Mouse (Mus musculus): ENCODE data around the gene Ppp2r5d. TPM values are rescaled to one million over a fixed set of nuclear protein-coding genes. Genes with fewer than 3 reads are reported as not detected.

Ppp2r5d gene
- total RNA-seq, 2 experiments from 2014 or later: 91.8 to 94.1 TPM

DNA sequence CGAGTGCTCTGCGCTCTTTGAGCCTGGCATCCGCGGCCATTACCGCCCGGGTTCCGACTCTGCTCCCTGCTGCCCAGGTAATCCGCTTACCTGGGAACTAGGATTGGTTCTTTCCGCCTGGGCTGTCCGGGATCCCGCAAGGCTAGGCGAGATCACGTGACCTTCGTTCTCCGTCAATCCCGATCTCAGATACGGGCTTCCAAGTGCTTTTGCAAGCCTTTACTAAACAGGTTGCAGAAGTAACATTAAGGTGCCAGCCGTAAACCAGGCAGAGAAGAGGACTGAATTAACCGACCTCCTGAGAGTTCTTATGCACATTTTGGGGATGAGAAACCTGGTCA, 58.6 kb downstream of the Ppp2r5d start:
- DNase-seq (ENCODE audit: low spot score in 2 of 2): no peak

DNA sequence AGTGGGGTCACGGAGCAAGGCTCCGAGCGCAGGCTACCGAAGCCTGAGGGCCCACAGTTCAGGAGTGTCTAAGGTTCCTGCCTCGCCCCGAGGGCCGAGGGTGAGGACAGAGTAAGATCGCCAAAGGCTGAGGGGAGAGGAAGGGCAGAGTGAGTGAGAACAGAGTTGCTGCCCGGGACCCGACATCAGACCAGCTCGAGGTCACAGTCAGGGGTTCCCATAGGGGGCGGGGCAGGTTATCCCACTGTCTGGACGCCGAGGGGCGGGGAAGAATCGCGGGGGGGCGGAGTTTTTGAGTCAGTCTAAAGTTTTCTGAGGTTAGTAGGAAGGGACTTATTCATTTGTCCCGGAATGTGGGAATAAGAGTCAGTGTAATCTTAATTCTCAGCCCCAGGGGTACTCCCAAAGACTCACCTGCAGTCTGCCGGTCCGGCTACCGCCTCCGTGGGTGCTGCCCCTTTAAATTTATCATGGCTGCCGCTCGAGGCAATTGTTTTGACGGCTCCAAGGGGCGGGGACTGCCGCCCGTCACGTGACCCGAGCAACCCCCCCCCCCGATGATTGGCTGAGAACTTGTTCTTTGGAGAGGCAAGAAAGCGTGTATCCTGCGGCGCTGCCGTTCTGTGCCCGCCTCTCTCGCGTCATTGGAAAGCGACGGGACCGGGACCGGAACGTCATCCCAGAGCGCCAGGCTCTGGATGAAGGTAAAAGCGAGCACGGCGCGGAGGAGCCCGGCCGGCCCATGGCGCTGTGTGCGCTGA, 59.2 kb downstream of the Ppp2r5d start, which contains the start of the genes Klc4 and Mrpl2:
Gene Klc4, minus strand, starts transcription at position 462 of the 761 bp plus-strand sequence.
Gene Mrpl2, plus strand, starts transcription at position 669 of the 761 bp plus-strand sequence.
- peak; percentile 99 to 100 for DNase-seq (ENCODE audit: low spot score in 2 of 2)

DNA sequence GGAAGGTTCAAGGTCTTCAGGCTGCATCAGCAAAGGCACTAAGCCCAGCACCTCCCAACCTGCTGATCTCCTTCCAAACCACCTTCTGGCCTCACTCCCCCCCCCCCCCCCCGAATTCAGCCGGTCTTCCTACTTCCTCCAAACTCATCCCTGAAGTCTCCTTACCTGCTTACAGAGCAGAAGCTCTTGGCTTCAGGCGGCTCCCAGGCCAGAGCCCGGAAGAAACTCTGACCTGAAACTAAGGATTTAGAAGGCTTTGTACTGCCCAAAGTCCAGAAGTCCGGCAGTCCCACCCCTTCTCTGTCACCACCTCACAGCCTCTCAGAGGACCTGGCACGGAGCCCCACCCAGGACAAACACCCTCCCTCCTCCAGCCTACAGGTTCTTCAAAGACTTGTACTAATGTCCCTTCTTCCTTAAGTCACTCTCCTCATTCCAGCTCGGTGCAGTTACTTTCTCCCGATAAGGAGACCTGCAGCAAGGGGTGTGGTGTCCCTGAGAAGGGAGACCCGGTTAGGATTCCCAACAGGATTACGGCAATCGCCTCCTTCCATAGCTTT, 59.9 kb downstream of the Ppp2r5d start:
- DNase-seq (ENCODE audit: low spot score in 2 of 2): peak in 1 of 2 experiments; percentile 47

DNA sequence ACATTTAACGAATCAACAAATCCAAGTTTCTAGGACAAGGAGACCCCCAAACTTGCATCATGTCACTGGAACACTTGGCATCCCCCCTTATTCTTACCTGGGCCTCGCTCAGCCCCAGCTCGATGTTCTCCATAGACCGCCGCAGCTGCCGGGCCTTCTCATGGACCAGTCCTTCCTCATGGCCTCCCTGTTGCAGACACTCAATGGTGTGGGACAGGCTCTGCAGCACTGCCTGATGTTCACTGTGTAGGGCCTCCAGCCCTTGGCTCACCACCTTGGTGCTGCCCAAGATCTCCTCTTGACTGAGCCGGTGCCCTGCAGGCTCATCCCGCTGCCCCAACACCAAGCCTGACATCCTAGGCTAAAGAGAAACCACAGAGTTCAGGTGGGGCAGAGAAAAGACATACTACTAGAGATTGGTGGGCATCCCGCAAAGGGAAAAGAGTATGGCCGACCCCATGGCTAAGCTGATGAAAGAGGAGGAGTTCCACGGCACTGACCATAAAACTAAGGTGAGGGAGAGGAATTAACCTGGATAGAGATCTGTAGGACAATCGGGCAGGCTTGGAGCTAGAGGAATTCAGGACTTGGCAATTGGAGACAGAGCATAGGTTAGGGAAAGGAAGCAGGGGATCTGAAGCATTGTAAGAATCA, 60.6 kb downstream of the Ppp2r5d start:
- DNase-seq (ENCODE audit: low spot score in 2 of 2): no peak

DNA sequence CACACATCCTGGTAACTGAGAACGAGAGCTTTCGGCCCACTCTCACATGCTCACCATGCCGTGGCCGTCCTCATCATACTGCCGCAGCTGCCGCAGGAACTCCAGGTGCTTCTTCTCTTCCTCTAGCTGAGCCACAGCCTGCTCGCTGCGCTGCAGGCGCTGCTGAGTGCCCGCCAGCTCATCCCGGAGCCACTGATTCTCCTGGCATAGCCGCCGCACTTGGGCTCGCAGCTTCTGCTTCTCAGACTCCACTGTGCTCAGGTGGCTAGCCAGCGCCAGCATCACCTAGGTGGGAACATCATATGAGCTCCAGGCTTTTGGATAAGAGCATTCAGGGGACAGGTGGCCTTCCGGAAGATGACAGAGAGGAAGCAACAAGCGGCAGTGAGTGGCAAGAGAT, 62.9 kb downstream of the Ppp2r5d start:
- no peak for DNase-seq (ENCODE audit: low spot score in 2 of 2)

DNA sequence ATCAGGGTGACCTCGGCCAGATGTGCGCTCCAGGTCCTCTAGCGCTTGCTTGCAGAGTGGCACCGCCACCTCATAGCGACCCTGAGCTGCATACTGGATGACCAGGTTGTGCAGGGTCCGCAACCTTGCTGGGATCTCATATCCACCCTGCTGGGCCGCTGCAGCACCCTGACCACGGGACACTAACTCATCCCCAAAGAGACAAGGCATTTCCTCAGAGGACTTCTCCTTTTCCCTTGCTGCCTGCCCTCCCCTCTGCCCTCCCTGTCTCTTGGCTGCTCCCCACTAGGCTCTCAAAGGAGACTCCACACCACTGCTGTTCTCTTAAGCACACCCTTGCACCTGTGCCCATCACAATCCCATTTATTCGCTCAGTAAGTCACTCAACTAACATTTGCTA, 65.0 kb downstream of the Ppp2r5d start:
- DNase-seq (ENCODE audit: low spot score in 2 of 2): no peak

DNA sequence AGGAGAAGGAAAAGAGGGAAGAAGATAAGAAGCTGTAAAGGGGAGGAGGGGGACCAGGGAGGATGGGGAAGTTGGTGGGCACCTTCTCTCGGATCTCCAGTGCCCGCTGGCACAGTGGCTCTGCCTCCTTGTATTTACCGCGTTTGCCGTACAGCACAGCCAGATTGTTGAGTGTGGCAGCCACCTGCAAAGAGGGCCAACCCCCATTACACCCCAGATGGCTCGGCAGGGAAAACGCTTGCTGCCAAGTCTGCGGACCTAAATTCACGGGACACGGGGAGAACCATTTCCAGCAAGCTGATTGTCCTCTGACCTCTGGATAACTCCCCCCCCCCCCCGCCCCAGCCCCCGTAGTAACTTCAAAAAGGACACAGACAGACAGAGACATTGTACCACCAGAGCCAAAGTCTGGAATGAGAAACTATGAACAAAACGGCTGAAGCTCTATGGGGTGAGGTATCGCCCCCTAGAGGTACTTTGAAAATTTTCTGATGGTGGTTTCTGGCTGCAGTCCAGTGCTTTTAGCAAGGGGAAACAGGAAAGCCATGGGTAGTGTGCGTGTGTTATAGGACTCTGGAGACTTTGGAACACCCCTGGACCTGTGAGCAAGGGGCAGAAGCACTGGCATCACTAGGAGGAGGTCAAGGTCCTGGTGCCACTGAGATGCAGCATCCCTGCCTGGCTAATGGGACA, 67.9 kb downstream of the Ppp2r5d start:
- peak; percentile 80 to 84 for DNase-seq (ENCODE audit: low spot score in 2 of 2)

Other genes starting within 250 kb of the Ppp2r5d start
- gene Ttbk1, start 217.4 kb downstream of the Ppp2r5d start, total RNA-seq (2021): 100 to 1,000 TPM; 106 to 107 TPM
- 1 to 10 TPM; 6.0 to 7.6 TPM for gene Dnph1, start 208.4 kb downstream of the Ppp2r5d start, total RNA-seq (2021)
- 10 to 100 TPM; 42.1 to 52.6 TPM for gene Cul9, start 158.7 kb downstream of the Ppp2r5d start, total RNA-seq (2021)
- 10 to 100 TPM; 46.4 to 53.9 TPM for gene Srf, start 148.9 kb downstream of the Ppp2r5d start, total RNA-seq (2021)
- gene Ptk7, start 75.6 kb downstream of the Ppp2r5d start, total RNA-seq (2021): 10 to 100 TPM; 16.4 to 18.9 TPM
- 10 to 100 TPM; 13.4 to 14.0 TPM for gene Klc4, start 59.1 kb downstream of the Ppp2r5d start, total RNA-seq (2021)
- 10 to 100 TPM; 52.4 to 54.0 TPM for gene Mrpl2, start 58.9 kb downstream of the Ppp2r5d start, total RNA-seq (2021)
- 10 to 100 TPM; 33.6 to 35.0 TPM for gene Cul7, start 54.8 kb downstream of the Ppp2r5d start, total RNA-seq (2021)
- gene Rrp36, start 30.8 kb downstream of the Ppp2r5d start, total RNA-seq (2021): 10 to 100 TPM; 18.0 to 20.7 TPM
- 100 to 1,000 TPM; 118 TPM for gene Mea1, start 26.3 kb downstream of the Ppp2r5d start, total RNA-seq (2021)
- 100 to 1,000 TPM; 153 to 160 TPM for gene Klhdc3, start 24.2 kb downstream of the Ppp2r5d start, total RNA-seq (2021)
- gene Pex6, start 6.4 kb upstream of the Ppp2r5d start, total RNA-seq (2021): 10 to 100 TPM; 28.4 to 33.9 TPM
- under 1 TPM; 0.33 to 0.59 TPM for gene Gnmt, start 24.1 kb upstream of the Ppp2r5d start, total RNA-seq (2021)
- 10 to 100 TPM; 48.2 to 56.3 TPM for gene Cnpy3, start 47.1 kb upstream of the Ppp2r5d start, total RNA-seq (2021)
- not detected for gene Ptcra, start 58.6 kb upstream of the Ppp2r5d start, total RNA-seq (2021)
- gene 2310039H08Rik, start 67.5 kb upstream of the Ppp2r5d start, total RNA-seq (2021): 10 to 100 TPM; 15.0 to 17.1 TPM
- gene Rpl7l1, start 77.6 kb upstream of the Ppp2r5d start, total RNA-seq (2021): 10 to 100 TPM; 54.3 to 57.4 TPM
- 10 to 100 TPM; 29.7 to 32.8 TPM for gene Bicral, start 153.4 kb upstream of the Ppp2r5d start, total RNA-seq (2021)
- 10 to 100 TPM; 39.0 to 47.5 TPM for gene Tbcc, start 185.6 kb upstream of the Ppp2r5d start, total RNA-seq (2021)
- gene Prph2, start 205.3 kb upstream of the Ppp2r5d start, total RNA-seq (2021): under 1 TPM in 1 of 2 experiments, not detected in 1; 0.14 TPM

All from layer of hippocampus, postnatal 10 days (tissue).